Mouse (Mus musculus): ENCODE measurements at regions not wholly inside any gene's neighbourhood (a gene's known extent, or its start where the extent isn't known, plus 50 kb on each side); places are given as distances from the start of the nearest gene placed in this dataset.

GRCm38 (mm10) chr9:83300044-83300443 lies 140.9 kb downstream of the Lca5 start:
- no peak overlapping the region for H3K27ac ChIP-seq
- no peaks in the 10 kb centered on the region for H3K9me3 ChIP-seq (replicated peaks)
- no peaks in the 10 kb centered on the region for H3K36me3 ChIP-seq
- DNase-seq (ENCODE audit: low spot score) = no peak
- H3K4me1 ChIP-seq = 0 out of 2 replicates have a peak, but pooled peaks cover 3% of the 10 kb centered on the region
- H3K27me3 ChIP-seq (ENCODE audit: low read depth, poor library complexity, severe bottlenecking) = no peaks in the 10 kb centered on the region
- H3K4me3 ChIP-seq = no peak overlapping the region
- WGBS = 87% methylated on average over 2 of the region's 2 CpGs

GRCm38 (mm10) chr9:83299623-83300022 lies 141.3 kb downstream of the Lca5 start:
- 75% methylated on average over 2 of the region's 2 CpGs for WGBS
- no peaks in the 10 kb centered on the region for H3K36me3 ChIP-seq
- DNase-seq (ENCODE audit: low spot score) = no peak

GRCm38 (mm10) chr9:83295453-83295852 lies 145.5 kb downstream of the Lca5 start:
- H3K9me3 ChIP-seq (replicated peaks) = no peaks in the 10 kb centered on the region
- no peak overlapping the region for H3K4me3 ChIP-seq
- no peak for DNase-seq (ENCODE audit: low spot score)
- H3K4me1 ChIP-seq = no peaks in the 10 kb centered on the region
- H3K36me3 ChIP-seq = no peaks in the 10 kb centered on the region
- H3K27ac ChIP-seq = no peak overlapping the region
- 87% methylated on average over 9 of the region's 9 CpGs for WGBS
- no peaks in the 10 kb centered on the region for H3K27me3 ChIP-seq (ENCODE audit: low read depth, poor library complexity, severe bottlenecking)

More at GRCm38 (mm10) chr9:83299623-83300022, 141.3 kb downstream of the Lca5 start:
- Histone ChIP-seq H3K4me1 (no peaks in the 10 kb centered on the region), H3K27me3 (ENCODE audit: low read depth, poor library complexity, severe bottlenecking) (no peaks in the 10 kb centered on the region), H3K9me3 (replicated peaks) (no peaks in the 10 kb centered on the region), H3K27ac (no peak overlapping the region), H3K4me3 (no peak overlapping the region)

GRCm38 (mm10) chr9:83294441-83294840 lies 146.5 kb downstream of the Lca5 start:
- no peaks in the 10 kb centered on the region for H3K36me3 ChIP-seq
- no peak overlapping the region for H3K4me3 ChIP-seq
- H3K9me3 ChIP-seq (replicated peaks) = no peaks in the 10 kb centered on the region
- no peaks in the 10 kb centered on the region for H3K4me1 ChIP-seq
- H3K27me3 ChIP-seq (ENCODE audit: low read depth, poor library complexity, severe bottlenecking) = no peaks in the 10 kb centered on the region
- H3K27ac ChIP-seq = no peak overlapping the region
- DNase-seq (ENCODE audit: low spot score) = no peak
- 91% methylated on average over 13 of the region's 13 CpGs for WGBS

- H3K27me3 ChIP-seq (ENCODE audit: low read depth, poor library complexity, severe bottlenecking) = no peaks in the 10 kb centered on the region
- 66% methylated on average over 1 of the region's 1 CpGs for WGBS
- no peak overlapping the region for H3K27ac ChIP-seq
- no peaks in the 10 kb centered on the region; the same call in 1 of the 2 replicates for H3K4me1 ChIP-seq
- no peaks in the 10 kb centered on the region for H3K9me3 ChIP-seq (replicated peaks)
- no peaks in the 10 kb centered on the region for H3K36me3 ChIP-seq
- no peak overlapping the region for H3K4me3 ChIP-seq
- DNase-seq (ENCODE audit: low spot score) = no peak
Measured at GRCm38 (mm10) chr9:83284097-83284496, 137.6 kb upstream of the Hmgn3 start.

- Histone ChIP-seq H3K27me3 (ENCODE audit: low read depth, poor library complexity, severe bottlenecking) (no peaks in the 10 kb centered on the region), H3K9me3 (replicated peaks) (no peaks in the 10 kb centered on the region), H3K4me1 (no peaks in the 10 kb centered on the region; the same call in 1 of the 2 replicates), H3K27ac (no peak overlapping the region), H3K36me3 (no peaks in the 10 kb centered on the region), H3K4me3 (no peak overlapping the region)
- DNase-seq (ENCODE audit: low spot score) = no peak
- 80% methylated on average over 4 of the region's 4 CpGs for WGBS
Measured at GRCm38 (mm10) chr9:83283662-83284061, 137.2 kb upstream of the Hmgn3 start.

GRCm38 (mm10) chr9:83283249-83283648 lies 136.8 kb upstream of the Hmgn3 start:
- no peak for DNase-seq (ENCODE audit: low spot score)
- 86% methylated on average over 8 of the region's 8 CpGs for WGBS

GRCm38 (mm10) chr9:83277791-83278190 lies 131.3 kb upstream of the Hmgn3 start:
- Histone ChIP-seq H3K27me3 (ENCODE audit: low read depth, poor library complexity, severe bottlenecking) (no peaks in the 10 kb centered on the region), H3K27ac (no peak overlapping the region), H3K4me1 (peaks cover 9% of the 10 kb centered on the region), H3K9me3 (replicated peaks) (no peaks in the 10 kb centered on the region), H3K36me3 (no peaks in the 10 kb centered on the region), H3K4me3 (no peak overlapping the region)
- WGBS = 60% methylated on average over 5 of the region's 5 CpGs
- DNase-seq (ENCODE audit: low spot score) = no peak

More at GRCm38 (mm10) chr9:83283249-83283648, 136.8 kb upstream of the Hmgn3 start:
- Histone ChIP-seq H3K27ac (no peak overlapping the region), H3K27me3 (ENCODE audit: low read depth, poor library complexity, severe bottlenecking) (no peaks in the 10 kb centered on the region), H3K36me3 (no peaks in the 10 kb centered on the region), H3K4me1 (peaks cover under 1% of the 10 kb centered on the region; the same call in 1 of the 2 replicates), H3K9me3 (replicated peaks) (no peaks in the 10 kb centered on the region), H3K4me3 (no peak overlapping the region)

GRCm38 (mm10) chr9:83277356-83277755 lies 130.9 kb upstream of the Hmgn3 start:
- no peak for DNase-seq (ENCODE audit: low spot score)
- Histone ChIP-seq H3K4me1 (peaks cover 9% of the 10 kb centered on the region), H3K27ac (no peak overlapping the region), H3K36me3 (no peaks in the 10 kb centered on the region), H3K27me3 (ENCODE audit: low read depth, poor library complexity, severe bottlenecking) (no peaks in the 10 kb centered on the region), H3K9me3 (replicated peaks) (no peaks in the 10 kb centered on the region), H3K4me3 (no peak overlapping the region)
- WGBS = 88% methylated on average over 5 of the region's 5 CpGs

GRCm38 (mm10) chr9:83276291-83276690 lies 129.8 kb upstream of the Hmgn3 start:
- Histone ChIP-seq H3K4me3 (no peak overlapping the region), H3K27ac (no peak overlapping the region), H3K27me3 (ENCODE audit: low read depth, poor library complexity, severe bottlenecking) (no peaks in the 10 kb centered on the region), H3K9me3 (replicated peaks) (no peaks in the 10 kb centered on the region), H3K36me3 (no peaks in the 10 kb centered on the region), H3K4me1 (peaks cover 9% of the 10 kb centered on the region)
- WGBS = 88% methylated on average over 5 of the region's 5 CpGs
- no peak for DNase-seq (ENCODE audit: low spot score)

GRCm38 (mm10) chr9:83273361-83273975 lies 127.0 kb upstream of the Hmgn3 start:
- no peaks in the 10 kb centered on the region for H3K27me3 ChIP-seq (ENCODE audit: low read depth, poor library complexity, severe bottlenecking)
- H3K27ac ChIP-seq = no peak overlapping the region
- H3K9me3 ChIP-seq (replicated peaks) = no peaks in the 10 kb centered on the region
- no peaks in the 10 kb centered on the region for H3K36me3 ChIP-seq
- H3K4me3 ChIP-seq = no peak overlapping the region
- no peak for DNase-seq (ENCODE audit: low spot score)
- peaks cover 9% of the 10 kb centered on the region for H3K4me1 ChIP-seq
- 87% methylated on average over 9 of the region's 9 CpGs for WGBS

- H3K4me1 ChIP-seq = no peaks in the 10 kb centered on the region
- H3K9me3 ChIP-seq (replicated peaks) = no peaks in the 10 kb centered on the region
- no peaks in the 10 kb centered on the region for H3K27me3 ChIP-seq (ENCODE audit: low read depth, poor library complexity, severe bottlenecking)
- H3K4me3 ChIP-seq = no peak overlapping the region
- DNase-seq (ENCODE audit: low spot score) = no peak
- WGBS = 86% methylated on average over 6 of the region's 6 CpGs
- H3K36me3 ChIP-seq = no peaks in the 10 kb centered on the region
- no peak overlapping the region for H3K27ac ChIP-seq
Measured at GRCm38 (mm10) chr9:83265736-83266135, 119.3 kb upstream of the Hmgn3 start.

GRCm38 (mm10) chr9:83259511-83259910 lies 113.0 kb upstream of the Hmgn3 start:
- no peak for DNase-seq (ENCODE audit: low spot score)
- Histone ChIP-seq H3K4me1 (no peaks in the 10 kb centered on the region), H3K9me3 (replicated peaks) (no peaks in the 10 kb centered on the region), H3K4me3 (no peak overlapping the region), H3K36me3 (no peaks in the 10 kb centered on the region), H3K27ac (no peak overlapping the region), H3K27me3 (ENCODE audit: low read depth, poor library complexity, severe bottlenecking) (no peaks in the 10 kb centered on the region)
- 77% methylated on average over 5 of the region's 5 CpGs for WGBS

- no peak overlapping the region for H3K4me3 ChIP-seq
- 82% methylated on average over 3 of the region's 3 CpGs for WGBS
Measured at GRCm38 (mm10) chr9:83258986-83259385, 112.5 kb upstream of the Hmgn3 start.

More at GRCm38 (mm10) chr9:83258986-83259385, 112.5 kb upstream of the Hmgn3 start:
- no peaks in the 10 kb centered on the region for H3K4me1 ChIP-seq
- no peaks in the 10 kb centered on the region for H3K9me3 ChIP-seq (replicated peaks)
- no peaks in the 10 kb centered on the region for H3K27me3 ChIP-seq (ENCODE audit: low read depth, poor library complexity, severe bottlenecking)
- H3K36me3 ChIP-seq = no peaks in the 10 kb centered on the region
- DNase-seq (ENCODE audit: low spot score) = no peak
- no peak overlapping the region for H3K27ac ChIP-seq

Measured in limb, embryonic 10.5 days (tissue).